Mouse (Mus musculus) frontal cortex, postnatal 25 days (tissue): ENCODE data around the gene Lrrc73.
A peak's percentile ranks its signal among the peaks of the same experiment; 100 is the strongest.

Source experiments
- DNase-seq, 2 experiments: peaks; one replicate each; pipeline ENCODE4 v3.0.0; 2022; ENCODE audit warnings: low spot score in 2 of 2

Lrrc73 gene

DNA sequence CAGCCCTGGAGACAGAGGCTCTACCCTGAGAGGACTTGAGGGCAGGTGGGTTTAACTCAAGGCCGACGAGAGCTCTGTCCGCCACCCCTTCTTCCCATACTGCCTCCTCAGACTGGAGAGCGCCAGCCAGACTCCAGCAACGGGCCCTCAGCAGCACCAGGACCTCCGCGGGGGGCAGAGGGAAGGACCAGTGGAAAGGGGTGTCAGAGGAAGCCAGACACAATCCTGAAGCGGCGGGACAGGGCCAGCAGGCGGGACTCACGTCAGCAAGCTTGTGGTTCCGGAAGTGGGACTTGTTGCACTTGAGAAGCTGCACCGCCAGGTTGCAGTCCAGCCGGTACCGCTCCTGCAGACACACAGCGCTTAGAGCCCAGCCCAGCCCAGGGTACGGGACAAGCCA lies 6.3 kb downstream of the Lrrc73 start:
- no peak for DNase-seq

DNA sequence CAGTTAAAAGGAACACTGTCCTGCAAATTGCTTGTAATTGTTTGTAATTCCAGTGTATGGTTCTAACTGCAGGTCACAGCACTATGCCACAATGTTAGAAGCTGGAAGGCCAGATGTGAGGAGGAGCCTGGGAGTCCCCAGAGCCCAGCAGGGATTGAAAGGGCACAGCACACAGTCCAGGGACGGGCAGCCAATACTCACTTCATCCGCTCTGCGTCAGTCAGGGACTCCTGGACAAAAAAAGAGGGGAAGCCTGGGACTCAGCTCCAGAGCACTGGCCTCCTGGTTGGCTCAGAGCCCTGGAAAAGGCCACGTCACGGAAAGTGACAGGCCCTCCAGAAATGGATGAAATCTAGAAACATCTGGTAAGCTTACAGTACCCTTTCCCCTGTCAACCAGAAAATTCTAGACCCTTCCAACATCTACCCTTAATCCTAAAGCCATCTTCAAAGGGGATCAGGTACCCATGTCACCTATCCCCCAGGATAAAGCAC lies 8.9 kb downstream of the Lrrc73 start:
- no peak for DNase-seq

DNA sequence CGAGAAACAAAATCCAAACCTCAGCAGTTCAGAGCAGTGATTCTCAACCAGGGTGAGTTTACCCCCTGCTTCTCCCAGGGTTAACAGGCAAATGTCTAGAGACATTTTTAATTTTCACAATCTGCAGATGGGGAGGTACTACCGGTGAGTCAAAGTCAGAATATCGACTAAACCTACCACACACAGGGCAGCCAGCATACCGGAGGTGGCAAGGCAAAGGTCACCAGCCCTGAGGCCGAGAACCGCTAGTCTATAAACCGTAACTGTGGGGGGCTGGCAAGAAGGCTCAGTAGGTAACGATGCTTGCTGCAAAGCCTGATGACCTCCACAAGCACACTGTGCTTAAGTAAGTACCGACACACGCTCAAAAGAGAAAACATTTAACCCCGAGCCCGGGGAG lies 12.2 kb downstream of the Lrrc73 start:
- DNase-seq: no peak

DNA sequence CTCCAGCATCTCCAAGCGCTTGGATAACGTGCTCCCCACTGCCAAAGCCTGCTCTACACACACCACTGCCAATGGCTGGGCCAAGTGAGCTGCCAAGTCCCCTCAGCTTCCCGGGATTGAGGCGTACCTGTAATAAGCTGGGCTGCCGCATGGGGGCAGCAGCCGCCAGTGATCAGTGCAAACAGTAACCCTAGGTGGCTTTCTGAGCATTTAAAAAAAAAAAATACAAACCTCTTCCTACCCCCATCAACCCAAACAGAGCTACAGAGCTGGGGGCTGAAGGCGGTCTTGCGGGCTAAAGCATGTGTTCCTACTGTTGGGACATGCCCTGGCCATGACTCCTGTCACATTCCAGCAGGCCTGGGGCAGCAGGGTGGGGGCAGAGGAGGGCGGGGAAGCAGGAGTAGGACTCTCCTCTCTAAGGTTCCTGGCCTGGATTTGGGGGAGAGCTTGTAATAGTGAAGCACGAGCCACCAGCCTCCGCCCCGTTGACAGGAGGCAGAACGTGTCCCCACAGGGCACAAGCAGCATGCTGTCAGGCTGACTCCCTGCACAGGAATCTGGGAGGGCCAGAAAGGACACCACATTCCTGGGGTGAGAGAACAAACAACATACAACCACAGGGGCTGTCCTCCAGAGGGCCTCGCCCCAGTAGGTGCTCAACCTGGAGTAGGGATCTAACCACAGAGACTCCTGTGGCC lies 12.7 kb downstream of the Lrrc73 start:
- peak; percentile 85 to 89 for DNase-seq

DNA sequence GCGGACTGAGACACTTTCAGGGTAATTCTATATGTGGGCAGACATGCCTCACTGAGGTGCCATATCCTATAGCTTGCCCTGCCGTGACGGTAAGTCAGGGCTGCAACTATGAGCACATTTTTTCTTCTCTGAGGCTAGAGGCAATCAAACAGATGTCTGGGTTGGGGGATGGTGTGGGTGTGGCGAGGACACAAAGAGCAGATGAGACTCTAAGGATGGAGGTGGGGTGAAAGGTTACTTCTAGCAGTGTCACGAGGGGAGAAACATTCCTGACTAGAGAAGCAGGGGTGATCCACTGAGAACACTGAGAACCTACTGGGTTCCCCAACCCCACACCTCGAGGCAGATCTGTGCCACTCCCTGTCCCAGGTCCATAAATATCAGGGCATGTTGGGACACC lies 13.7 kb downstream of the Lrrc73 start:
- no peak for DNase-seq

DNA sequence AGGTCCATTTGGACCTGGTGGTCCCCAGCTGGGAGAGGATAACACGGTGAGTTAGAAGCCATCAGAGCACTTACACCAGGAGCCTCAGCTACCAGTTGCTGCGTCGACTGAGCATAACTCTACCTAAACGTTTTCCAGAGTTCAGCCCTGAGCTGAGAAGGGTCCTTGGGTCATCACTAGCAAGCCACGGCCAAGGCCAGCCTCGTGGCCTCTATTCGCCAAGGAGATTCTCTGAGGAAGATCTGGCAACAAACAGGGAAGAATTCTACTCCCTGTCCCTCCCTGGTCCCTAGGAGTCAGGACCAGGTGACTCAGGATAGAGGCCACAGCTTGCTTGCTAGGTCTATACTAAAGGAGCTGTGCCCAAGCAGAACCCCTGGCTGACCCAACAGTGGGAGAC lies 14.2 kb downstream of the Lrrc73 start:
- no peak for DNase-seq

DNA sequence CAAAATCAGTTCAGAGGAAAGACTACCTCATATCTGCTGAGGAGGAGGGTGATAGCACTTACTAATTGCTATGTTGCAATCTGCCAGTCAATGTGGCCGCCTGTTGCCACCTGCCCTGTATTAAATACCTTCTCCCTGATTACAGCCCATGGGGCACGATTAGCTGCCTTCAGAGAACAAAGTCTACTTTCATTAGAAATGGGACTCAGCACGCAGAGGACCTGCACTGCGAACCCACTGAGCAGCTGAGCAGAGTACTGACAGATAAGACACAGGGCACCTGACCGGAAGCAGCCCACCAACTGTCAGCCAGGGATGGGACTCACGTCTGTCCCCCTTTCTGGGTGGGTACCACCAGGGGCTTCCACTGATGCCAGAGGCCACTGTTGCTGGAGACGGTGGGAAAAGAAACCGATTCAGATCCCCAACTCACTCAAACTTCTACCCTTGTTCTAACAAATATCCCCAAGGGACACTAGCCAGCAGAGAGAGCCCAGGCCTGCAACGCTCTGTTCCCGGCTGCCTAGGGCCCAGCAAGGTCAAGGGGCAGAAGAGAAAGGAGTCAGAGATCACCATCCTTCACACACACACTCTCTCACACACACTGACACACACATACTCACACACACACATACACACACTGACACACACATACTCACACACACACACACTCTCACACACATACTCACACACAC lies 14.8 kb downstream of the Lrrc73 start:
- no peak for DNase-seq

DNA sequence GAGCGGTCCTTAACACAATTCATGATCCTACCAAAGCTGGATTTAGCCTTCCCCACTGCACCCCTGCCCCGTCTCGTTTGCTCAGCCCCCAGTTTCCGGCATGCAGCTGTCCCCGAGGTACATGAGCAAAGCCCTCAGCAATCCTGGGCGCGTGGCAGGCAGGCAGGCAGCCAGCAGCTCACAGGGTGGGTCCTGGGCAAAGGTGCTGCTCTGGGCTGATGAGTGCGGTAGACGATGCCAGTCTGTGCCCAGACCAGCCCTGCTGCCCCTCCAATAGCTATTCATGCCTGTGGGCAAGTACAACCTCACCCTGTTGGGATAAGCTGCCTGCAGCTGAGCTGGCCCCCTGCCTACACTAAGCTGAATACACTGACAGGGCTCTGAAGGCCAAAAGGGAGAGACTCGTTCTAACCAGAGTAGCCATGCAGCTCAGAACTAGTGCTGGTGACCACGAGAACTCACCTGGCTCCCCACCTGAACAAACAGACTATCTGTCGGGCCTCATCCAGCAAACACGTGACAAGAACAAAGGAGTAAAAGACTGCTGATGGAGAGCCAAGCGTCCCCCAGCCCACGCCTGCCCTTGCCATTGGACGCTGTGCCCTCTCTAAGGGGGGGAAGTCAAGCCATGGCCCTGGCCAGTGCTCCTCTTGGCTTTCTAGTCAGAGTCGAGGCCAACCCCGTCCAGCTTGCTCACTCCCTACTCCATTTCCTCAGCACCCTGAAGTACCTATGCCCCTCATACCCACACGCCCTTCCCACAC lies 16.6 kb downstream of the Lrrc73 start:
- no peak for DNase-seq

DNA sequence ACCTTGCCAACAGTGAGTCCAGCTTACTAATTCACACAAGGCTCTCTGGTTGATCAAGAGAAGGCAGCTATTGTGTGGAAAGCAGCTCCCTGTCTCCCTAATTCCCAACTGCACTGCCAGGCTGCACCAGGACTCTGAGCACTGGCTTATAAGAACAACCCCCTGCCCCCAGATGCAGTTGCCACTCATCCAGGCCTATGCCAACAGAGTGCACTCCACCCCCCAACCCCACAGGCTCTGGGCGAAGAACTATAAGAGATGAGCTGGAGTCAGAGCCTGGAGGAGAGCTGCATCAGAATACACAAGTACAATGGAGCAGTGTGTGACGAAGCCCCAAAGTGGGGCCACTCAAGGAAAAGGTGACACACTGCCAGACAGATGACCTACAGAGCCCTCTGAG lies 18.7 kb downstream of the Lrrc73 start:
- DNase-seq: no peak

DNA sequence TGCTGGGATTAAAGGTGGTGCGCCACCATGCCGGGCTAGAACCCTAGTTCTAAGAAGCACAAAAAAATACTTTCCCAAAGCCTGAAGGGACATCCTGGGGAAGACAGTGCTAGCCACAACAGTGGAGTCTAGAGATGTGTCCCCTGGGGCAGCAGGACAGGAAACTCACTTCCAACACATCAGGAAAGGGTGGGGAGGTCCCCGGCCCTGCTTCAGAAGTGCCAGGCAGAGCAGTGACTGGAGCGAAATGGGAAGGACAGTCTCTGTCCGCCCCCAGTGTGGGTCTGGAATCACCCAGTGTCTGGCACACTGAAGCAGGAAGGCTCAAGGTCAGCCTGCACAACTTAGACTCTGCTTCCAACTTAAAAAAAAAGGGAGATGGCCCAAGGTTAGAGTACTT lies 19.3 kb downstream of the Lrrc73 start:
- DNase-seq: no peak

DNA sequence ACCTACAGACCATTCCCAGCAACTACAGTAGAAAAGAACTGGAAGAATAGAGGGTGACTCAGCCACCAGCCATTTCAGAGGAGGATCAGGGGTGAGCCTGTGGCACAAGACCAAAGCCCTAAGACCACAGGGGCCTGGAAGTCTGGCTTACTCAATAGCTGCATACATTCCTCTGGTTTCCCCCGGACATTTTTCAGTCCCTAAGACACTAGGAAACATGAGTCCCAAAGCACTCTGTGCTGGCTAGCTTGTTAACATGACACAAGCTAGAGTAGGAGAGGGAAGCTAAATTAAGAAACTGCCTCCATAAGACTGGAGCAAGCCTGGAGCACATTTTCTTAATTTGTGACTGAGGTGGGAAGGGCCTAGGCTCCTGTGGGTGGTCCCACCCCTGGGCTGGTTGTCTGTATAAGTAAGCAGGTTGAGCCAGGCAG lies 20.5 kb downstream of the Lrrc73 start:
- DNase-seq: no peak

DNA sequence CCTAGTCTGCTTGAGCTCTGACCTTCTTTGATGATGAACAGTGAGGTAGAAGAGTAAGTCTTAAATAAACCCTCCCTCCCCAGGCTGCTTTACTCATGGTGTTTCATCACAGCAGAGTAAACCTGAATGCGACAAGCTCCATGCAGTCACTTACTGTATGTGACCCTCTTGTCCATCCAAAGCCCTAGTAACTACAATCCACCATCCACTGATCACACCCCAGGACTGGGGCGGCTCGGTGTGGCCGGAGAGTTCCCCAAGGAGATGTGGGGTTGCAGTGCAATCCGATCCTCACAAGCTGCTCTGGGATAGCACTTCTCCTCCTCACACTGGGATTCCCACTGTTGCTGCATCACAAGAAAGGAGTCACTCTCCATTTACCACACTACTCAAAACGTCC lies 21.1 kb downstream of the Lrrc73 start:
- DNase-seq: no peak

DNA sequence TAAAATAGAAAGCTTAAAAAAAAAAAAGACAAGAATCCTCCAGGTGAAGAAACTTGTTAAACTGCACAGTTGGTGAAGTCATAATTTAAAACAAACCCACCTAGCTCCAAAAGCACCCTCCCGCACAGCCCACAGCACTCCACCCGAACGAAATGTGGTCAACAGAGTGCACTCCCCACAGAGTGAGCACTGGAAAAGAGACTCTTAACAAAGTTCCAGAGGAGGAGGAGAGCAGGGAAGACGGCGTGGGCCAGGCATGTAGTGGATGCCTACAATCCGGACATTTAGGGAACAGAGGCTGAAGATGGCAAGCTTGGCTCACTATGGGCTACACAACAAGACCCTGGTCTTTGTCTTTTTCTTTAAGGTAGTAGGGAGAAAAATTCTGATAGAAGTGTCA lies 21.7 kb downstream of the Lrrc73 start:
- DNase-seq: no peak

DNA sequence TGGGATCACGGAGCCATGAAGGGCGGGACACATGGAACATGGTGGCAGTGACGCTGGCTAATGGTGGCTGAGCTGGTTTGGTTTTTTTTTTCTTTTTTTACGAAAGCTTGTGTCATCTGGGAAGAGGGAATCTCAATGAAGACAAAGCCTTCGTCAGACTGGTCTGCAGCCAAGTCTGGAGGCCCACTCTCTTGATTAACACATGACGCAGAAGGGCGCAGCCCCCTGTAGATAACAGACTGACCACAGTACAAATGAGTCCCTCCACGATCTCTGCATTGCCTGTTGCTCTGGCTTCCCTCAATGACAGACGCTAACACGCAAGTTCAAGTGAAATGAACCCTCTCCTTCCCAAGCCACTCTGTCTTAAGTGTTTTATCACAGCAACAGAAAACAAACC lies 22.2 kb downstream of the Lrrc73 start:
- DNase-seq: no peak

DNA sequence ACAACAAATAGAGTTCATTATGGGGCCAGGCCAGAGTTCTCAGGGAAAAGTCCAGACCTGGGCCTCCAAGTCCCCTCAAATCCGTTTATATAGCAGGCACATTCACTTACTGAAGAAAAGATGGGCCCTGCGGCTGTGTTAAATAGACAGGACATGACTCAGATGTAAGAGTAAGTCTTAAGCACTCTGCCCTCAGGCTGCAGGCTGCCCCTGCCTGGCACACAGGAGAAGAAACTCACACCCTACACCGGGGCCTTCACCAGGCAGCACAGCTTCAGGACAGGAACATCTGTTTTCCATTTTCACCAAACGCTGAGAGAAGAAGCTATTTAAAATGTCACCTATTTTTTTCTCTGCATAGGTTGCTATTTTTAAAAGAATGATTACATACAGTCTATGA lies 24.3 kb downstream of the Lrrc73 start:
- DNase-seq: no peak

DNA sequence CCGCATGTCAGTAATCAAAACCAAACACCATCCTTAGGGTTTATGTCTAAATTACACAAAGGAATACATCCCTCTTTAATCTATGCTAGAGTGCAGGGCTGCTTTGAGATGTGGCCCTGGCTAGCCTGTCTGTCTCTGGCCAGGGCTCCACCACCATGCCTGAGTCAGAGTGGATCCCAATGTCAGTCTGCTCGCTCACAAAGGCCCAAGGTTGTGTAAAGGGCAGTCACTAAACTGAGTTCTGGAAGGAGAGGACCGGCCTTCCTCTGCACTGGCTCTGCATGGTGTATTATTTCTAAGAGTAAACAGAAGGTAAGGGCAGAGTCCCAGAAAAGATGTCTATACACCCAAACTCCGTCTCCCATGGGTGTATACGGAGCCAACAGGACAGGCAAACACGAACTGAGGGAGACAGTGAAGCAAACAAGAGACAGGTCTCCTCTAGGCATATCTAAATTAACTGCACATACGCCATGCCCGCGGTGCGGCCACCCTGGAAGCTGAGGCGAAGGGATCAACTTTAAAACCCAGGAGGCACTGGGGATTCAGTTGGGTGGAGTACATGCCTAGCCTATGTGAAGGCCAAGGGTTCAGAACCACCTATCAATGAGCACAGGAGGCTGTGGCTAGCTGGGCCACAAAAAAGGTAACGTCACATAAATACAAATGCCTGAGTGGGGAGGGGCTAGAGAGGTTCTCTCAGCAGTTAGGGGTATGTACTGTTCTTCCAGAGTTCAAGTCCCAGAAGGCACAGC lies 24.9 kb downstream of the Lrrc73 start:
- no peak for DNase-seq

DNA sequence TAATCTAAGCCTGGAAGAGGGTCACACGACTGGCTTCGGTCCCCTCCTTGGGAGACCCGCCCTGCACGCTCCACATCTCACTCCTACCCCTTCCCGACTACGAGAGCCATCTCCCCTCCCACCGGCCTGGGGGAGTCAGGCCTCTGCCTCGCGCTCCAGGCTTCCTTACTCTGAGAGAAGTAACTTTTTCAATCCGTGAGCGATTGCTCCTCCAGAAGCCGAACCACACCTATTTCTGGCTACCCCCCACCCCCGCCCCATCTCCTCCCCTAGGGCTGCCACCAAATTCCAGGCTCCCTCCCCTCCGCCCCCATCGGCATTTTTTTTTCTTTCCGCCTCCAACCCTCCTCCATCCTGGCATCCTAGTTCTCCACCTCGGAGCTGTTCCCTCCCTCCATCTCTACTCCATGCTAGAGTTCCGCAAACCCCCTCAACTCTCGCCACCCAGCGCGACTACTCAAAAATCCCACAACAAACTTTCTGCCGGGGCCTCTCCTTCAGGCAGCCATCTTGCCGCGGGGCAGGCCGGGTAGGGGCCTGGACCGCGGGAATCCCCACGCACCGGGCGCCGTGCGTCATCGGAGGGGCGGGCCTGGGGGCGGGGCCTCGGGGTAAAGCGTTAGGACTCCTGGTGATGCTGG lies 29.3 kb downstream of the Lrrc73 start, which contains the start of gene Tjap1:
Gene Tjap1 (minus strand): TSS at position 544 of the 641 bp plus-strand sequence.
- DNase-seq: peak; percentile 53 to 72

DNA sequence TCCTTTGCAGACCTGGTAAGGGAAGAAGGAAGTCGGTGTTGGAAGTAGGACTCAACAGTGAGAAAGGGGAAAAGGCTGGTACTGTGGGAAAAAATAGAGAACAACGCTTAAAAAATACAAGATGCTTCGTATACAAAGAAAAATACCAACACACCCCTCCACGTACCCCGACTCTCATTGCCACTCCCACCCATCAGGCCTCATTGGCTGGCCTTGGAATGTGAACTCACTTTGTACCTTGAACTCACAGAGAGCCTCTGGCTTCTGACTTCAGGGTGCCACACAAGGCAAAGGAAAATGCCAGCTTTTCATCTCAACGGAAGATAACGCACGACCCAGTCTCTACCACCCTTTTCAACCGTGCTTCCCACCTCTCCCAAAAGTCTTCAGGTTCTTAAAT lies 29.8 kb downstream of the Lrrc73 start:
- no peak for DNase-seq

DNA sequence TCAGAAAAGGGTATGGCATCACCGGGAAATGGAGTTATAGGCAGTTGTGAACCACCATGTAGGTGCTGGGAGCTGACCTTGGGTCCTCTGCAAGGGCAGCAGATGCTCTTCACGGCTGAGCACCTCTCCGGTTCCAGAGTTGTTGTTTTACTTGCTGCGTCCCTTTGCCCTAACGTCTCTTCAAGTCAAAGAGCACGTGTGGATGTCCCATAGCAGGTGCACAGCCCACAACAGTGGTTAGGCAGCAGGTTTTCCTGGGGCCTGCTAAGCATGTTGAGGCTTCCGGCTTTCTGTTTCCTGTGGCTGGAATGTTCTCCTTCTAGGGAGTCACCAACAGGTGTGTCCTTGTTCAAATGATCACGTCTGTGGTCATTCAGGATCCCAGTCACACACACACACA lies 30.6 kb downstream of the Lrrc73 start:
- no peak for DNase-seq

DNA sequence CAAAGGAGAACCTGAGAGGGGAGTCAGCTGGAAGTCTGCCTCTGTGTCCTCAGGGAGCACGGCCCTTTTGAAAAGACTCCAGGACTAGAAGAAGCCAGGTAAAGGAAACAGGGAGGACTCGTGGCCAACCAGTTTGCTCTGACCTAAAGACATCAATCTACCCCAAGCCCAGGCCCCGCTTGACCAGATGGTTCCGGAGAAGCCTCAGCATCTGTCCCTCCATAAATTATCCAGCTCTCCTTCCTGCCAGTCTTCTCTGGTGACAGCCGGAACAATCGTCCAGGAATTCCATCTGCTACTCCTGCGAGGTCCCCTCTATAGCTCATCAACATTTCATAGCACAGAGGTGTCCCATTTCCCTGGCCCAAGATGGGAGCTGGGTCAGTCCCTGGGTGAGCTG lies 31.3 kb downstream of the Lrrc73 start:
- DNase-seq: no peak

DNA sequence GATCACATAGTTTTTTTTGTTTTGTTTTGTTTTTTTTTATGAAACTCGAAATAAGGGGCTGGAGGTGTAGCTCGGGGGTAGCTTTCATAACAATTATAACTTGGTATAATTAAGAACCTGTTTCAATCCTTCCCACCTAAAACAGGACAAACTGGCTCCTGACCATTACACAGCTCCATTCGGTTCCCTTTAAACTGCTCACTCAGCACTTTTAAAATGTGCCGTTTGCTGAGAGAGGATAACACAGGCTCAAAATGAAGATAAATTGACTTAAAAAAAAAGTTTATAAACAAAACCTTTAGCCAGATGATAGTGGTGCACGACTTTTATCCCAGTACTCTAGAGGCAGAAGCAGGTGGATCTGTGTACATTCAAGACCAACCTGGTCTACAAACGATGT lies 32.1 kb downstream of the Lrrc73 start:
- no peak for DNase-seq
